Mouse (Mus musculus) testis, adult 2 months (tissue): ENCODE measurements around the gene Krtap6-5.
"Not testable (repeated sequence)": the region's sequence is repeated elsewhere in the genome, so short reads cannot be mapped to it uniquely, and the experiment has no call there.

Source experiments
- CTCF ChIP-seq: fragments of 200-500 bp; IDR thresholded peaks from 2 replicates; pipeline ENCODE4 v1.5.1; 2012; ENCODE audit warnings: low read depth, mild to moderate bottlenecking, inconsistent platforms, low read length, moderate library complexity; ENCODE audit not compliant: control insufficient read depth, insufficient read depth, insufficient replicate concordance
- POLR2A ChIP-seq: fragments of 200-500 bp; IDR thresholded peaks from 2 replicates; pipeline ENCODE4 v1.6.1; 2012; ENCODE audit warnings: low read depth, mild to moderate bottlenecking, inconsistent platforms, low read length, moderate library complexity; ENCODE audit not compliant: control insufficient read depth

DNA sequence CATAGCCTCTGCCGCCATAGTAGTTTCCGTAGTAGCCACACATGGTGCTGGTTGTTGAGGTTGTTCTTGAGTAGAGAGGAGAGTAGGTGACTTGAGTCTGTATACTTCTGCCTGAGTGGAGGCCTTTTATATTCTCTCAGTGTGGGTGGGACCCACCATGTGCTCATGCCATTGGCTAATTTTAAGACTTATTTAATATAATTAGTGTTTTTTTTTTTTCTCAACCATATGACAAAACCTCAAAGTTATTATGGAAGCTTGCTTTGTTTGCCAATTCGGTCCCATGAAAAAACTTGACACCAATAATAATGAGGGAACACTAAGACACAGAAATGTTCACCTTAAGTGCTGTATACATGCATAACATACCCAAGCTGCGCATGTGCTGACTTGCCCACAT, 6.3 kb downstream of the Krtap6-5 start, which contains the start of gene Gm10228:
- TF ChIP-seq CTCF, POLR2A: not testable (repeated sequence)
